Mouse (Mus musculus) bone marrow macrophage, adult 2 months (primary cell): Measurements from ENCODE around the gene Pomp. TPM values are rescaled to one million over a fixed set of nuclear protein-coding genes. Genes with fewer than 3 reads are reported as not detected.

ENCODE experiments used
- H3K27ac ChIP-seq: 2 replicates; pipeline ENCODE4 v1.5.1; 2012; ENCODE audit warnings: low read depth, low read length; ENCODE audit not compliant: insufficient read depth
- H3K4me1 ChIP-seq: 2 replicates; pipeline ENCODE4 v1.6.1; 2012; ENCODE audit warnings: low read length; ENCODE audit not compliant: control insufficient read depth, insufficient read depth
- H3K4me3 ChIP-seq: 2 replicates; pipeline ENCODE4 v1.5.1; 2012; ENCODE audit warnings: mild to moderate bottlenecking, low read length, moderate library complexity; ENCODE audit not compliant: insufficient read depth
- CTCF ChIP-seq: IDR thresholded peaks from 2 replicates; pipeline ENCODE4 v1.5.1; 2012; ENCODE audit warnings: low read depth, mild to moderate bottlenecking, low read length, moderate library complexity
- POLR2A ChIP-seq: IDR thresholded peaks from 2 replicates; pipeline ENCODE4 v1.6.1; 2012; ENCODE audit warnings: mild to moderate bottlenecking, low read depth, low read length, borderline replicate concordance
- polyA plus RNA-seq: library from polyadenylated mRNA; stranded (reverse); fragments of >200 nt; gene quantifications from 2 replicates; pipeline ENCODE4 v1.2.4, GENCODE M21; 2012; ENCODE audit not compliant: missing spikeins, insufficient read depth, insufficient read length

Pomp gene
- polyA plus RNA-seq, result 312 and 343 TPM in 2 replicates

DNA sequence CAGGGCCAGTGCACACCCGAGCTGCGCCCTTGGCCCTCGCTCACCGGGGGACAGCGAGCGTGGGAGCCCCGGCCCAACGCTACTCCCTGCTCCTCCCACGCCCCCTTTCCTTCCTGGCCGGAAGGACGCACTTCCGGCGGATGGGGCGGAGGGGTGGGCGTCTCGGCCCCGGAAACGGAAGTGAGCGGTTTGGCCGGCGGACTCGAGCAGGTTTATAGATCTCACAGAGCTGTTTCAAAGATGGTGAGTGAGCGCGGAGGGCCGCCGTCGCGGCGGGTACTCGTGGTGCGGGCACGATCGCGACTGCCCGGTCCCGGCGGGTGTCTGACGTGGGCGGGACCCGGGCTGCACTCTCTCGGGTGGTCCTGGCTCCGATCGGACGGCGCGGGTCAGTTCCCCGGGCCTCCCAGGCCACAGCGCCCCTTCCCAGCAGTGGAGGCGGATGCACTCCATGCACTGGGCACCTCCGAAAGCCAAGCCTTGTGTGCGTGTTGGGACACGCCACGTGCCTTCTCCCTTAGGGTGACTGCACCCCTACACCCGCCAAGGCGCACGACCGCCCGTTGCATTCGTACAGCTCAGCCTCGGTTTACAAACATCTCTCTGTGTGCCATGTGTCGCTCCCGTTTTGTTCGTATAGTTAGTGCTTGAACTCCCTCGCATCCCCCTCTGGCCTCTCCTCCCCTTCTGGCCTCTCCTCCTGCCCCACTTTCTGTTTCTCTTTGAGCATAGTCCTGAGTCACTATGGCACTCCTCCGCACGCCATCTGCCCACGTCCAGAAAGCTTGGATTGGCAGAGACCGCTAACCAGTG lies at the start of gene Pomp:
Gene Pomp (plus strand): TSS at position 13 of the 813 bp plus-strand sequence.
- TF ChIP-seq CTCF (no peak), POLR2A (no peak)
- Histone ChIP-seq H3K27ac (peak within 1 kb of the TSS; percentile 67), H3K4me1 (peaks cover 10% of the 10 kb centered on the region), H3K4me3 (peak within 1 kb of the TSS; percentile 76)

GRCm38 (mm10) chr5:147812255-147813040 lies 47.8 kb upstream of the Pomp start:
- TF ChIP-seq CTCF (no peak), POLR2A (no peak)
- Histone ChIP-seq H3K4me1 (no peaks in the 10 kb centered on the region), H3K27ac (no peak overlapping the region), H3K4me3 (no peak overlapping the region)

GRCm38 (mm10) chr5:147814971-147815370 lies 45.3 kb upstream of the Pomp start:
- no peak overlapping the region for H3K27ac ChIP-seq
- TF ChIP-seq CTCF (no peak), POLR2A (no peak)
- H3K4me1 ChIP-seq, result no peaks in the 10 kb centered on the region
- no peak overlapping the region for H3K4me3 ChIP-seq

- no peak overlapping the region for H3K27ac ChIP-seq
- TF ChIP-seq POLR2A, result no peak
- no peak for TF ChIP-seq CTCF
- no peak overlapping the region for H3K4me3 ChIP-seq
- H3K4me1 ChIP-seq, result no peaks in the 10 kb centered on the region
Observed at GRCm38 (mm10) chr5:147815592-147815991, 44.7 kb upstream of the Pomp start.

- H3K27ac ChIP-seq, result no peak overlapping the region
- TF ChIP-seq POLR2A (no peak), CTCF (peak; percentile 37; the same call in 1 of the 2 replicates)
- no peaks in the 10 kb centered on the region for H3K4me1 ChIP-seq
- H3K4me3 ChIP-seq, result no peak overlapping the region
Observed at GRCm38 (mm10) chr5:147816465-147816864, 43.8 kb upstream of the Pomp start.

- no peak for TF ChIP-seq CTCF
- H3K27ac ChIP-seq, result no peak overlapping the region
- H3K4me3 ChIP-seq, result no peak overlapping the region
- H3K4me1 ChIP-seq, result no peaks in the 10 kb centered on the region
Observed at GRCm38 (mm10) chr5:147817747-147818496, 42.3 kb upstream of the Pomp start.

DNA sequence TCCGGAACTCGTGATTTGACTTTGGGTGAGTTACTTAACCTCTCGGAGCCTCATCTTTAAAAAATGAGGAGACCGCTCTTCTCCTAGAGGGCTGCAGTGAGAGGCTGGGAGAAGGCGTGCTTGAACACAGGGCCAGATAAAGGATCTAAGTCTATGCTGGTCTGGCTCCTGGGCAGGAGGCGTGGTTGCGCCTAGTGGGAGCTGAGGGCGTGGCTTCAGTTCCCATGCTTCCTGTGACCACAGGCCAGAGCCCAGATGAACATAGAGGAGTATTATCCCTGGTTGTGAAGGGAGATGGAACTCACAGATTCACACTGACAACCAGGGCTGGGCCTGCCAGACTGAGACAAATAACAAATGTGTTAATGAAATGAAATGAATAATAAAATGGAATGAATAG lies 41.4 kb upstream of the Pomp start:
- TF ChIP-seq POLR2A, result no peak
- no peak for TF ChIP-seq CTCF
- H3K4me1 ChIP-seq, result no peaks in the 10 kb centered on the region
- no peak overlapping the region for H3K27ac ChIP-seq
- no peak overlapping the region for H3K4me3 ChIP-seq

DNA sequence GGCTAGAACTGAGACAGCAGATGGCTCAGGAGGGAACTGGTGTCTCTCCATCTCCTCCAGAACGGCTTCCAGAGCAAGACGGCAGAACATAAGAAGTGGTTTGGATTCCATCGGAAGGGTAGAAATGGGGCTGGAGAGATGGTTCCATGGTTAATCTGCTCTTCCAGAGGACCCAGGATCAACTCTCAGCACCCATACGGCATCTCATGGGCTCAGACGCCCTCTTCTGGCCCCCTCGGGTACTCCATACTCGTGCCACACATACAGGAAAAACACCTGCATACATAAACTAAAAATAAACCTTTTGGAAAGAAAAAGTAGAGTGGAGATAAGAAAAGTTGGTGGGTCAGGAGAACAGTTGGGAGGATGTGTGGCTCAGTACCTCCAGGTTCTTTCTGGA lies 40.4 kb upstream of the Pomp start:
- no peak for TF ChIP-seq POLR2A
- no peak for TF ChIP-seq CTCF
- Histone ChIP-seq H3K4me3 (no peak overlapping the region), H3K4me1 (no peaks in the 10 kb centered on the region), H3K27ac (no peak overlapping the region)

DNA sequence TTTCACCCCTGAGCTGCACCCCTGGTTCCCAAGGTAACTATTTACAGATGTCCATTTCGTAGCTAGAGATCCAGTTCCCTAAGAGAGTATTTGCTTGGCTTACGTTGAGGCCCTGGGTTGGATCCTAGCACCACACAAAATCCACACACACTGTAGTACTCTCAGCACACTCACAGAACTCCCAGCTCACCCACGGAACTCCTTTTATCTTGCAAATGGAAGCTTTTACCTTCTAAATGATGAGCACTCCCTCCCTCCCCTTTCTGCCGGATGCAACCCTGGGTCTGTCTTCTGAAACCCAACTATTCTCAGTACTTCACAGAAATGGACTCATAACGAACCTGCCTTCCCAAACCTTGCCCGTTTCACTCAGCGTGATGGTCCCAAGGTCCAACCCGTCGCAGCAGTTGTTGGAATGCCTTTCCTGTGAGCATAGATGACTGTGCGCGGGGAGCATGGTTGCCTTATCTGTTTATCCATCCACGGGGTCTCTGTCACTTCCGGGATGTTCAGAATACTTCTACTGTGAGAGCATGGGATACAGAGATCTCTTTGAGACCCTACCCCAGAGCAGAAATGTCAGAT lies 36.1 kb upstream of the Pomp start:
- Histone ChIP-seq H3K27ac (no peak overlapping the region), H3K4me3 (no peak overlapping the region), H3K4me1 (peaks cover 3% of the 10 kb centered on the region; the same call in 1 of the 2 replicates)
- TF ChIP-seq POLR2A (no peak), CTCF (no peak)
